Mouse (Mus musculus): ENCODE results near the gene Wdfy2. TPM values are rescaled to one million over a fixed set of nuclear protein-coding genes. Genes with fewer than 3 reads are reported as not detected.
"Not testable (repeated sequence)": the region's sequence is repeated elsewhere in the genome, so short reads cannot be mapped to it uniquely, and the experiment has no call there.

The Wdfy2 gene
- polyA plus RNA-seq, 1 experiment from 2014 or later = 15.6 TPM

DNA sequence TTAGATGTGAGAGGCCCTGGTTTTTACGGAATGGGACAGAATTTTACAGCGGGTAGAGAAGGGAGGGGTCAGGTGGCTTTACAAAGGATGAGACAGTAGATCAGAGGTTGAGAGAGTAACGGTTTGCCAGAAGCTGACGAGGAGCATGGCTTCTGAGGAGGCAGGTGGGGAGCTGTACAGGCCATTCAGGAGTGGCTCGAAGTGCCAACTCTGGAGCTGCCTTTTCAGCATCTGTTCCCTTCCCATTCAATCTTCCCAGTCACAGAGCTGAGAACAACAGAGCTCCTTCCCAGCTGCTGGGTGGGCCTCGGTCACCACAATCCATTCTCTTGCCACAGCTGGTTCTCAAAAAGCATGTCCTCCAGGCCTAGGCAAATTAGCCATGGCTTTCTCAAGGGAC, 8.2 kb upstream of the Wdfy2 start:
- Histone ChIP-seq H3K27me3 (no peaks in the 10 kb centered on the region), H3K9ac (replicated peaks) (no peak overlapping the region), H3K36me3 (no peaks in the 10 kb centered on the region), H3K4me3 (no peak overlapping the region), H3K9me3 (no peaks in the 10 kb centered on the region), H3K27ac (replicated peaks) (no peak overlapping the region), H3K4me1 (no peaks in the 10 kb centered on the region), H3K4me2 (replicated peaks) (no peak overlapping the region)
- ATAC-seq (ENCODE audit: low FRiP score, low read depth) = no peak
- 56% methylated on average over 6 of the region's 6 CpGs for WGBS

DNA sequence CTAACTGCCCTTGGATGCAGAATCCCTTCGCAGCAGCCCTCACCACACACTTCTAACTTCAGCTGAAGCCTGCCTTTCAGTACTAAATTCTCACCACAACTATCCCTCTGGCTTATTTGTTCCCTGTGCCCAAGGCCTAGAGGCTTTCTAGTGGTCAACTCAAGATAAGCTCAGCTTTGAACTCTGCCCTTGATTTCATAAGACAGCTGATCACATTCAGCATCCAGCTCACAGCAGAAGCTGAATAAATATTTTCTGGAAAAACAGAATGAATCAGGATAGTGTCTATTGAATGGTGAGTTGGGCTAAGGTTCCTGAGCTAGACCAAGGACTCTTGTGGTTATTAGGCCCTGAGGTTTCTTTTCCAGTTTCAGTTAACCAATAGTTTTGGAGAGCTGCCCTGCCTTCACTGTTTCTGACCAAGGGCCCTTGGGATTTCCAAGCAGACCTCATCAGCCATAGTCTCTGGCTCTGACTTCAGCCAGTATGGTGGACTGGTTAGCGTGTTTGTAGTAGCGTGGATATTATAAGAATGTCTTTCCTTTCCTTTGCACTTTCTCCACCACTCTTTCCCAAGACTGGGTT, 5.7 kb upstream of the Wdfy2 start:
- Histone ChIP-seq H3K9me3 (no peaks in the 10 kb centered on the region), H3K9ac (replicated peaks) (no peak overlapping the region), H3K4me3 (no peak overlapping the region), H3K27me3 (no peaks in the 10 kb centered on the region), H3K36me3 (no peaks in the 10 kb centered on the region), H3K4me2 (replicated peaks) (no peak overlapping the region), H3K27ac (replicated peaks) (no peak overlapping the region), H3K4me1 (no peaks in the 10 kb centered on the region)
- WGBS = 91% methylated on average over 3 of the region's 3 CpGs
- ATAC-seq (ENCODE audit: low FRiP score, low read depth) = no peak

DNA sequence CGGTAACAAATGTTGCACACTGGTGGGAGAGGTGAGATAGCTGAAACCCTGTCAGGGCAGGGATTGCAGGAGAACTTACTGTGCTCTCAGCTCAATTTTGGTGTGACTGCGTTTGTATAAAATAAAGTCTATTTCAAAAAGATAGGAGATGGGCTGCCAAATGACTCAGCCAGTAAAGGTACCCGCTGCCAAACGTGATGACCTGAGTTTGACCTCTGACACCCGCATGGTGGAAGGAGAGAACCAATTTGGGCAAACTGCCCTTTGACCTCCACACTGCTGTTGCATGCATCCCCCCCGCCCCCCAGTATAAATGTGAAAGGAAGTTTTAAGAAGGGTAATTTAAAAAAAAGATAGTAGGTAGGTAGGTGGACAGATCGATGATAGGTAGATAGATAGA, 4.4 kb upstream of the Wdfy2 start:
- H3K4me2 ChIP-seq (replicated peaks) = no peak overlapping the region
- H3K27ac ChIP-seq (replicated peaks) = no peak overlapping the region
- no peaks in the 10 kb centered on the region for H3K36me3 ChIP-seq
- H3K9ac ChIP-seq (replicated peaks) = no peak overlapping the region
- H3K27me3 ChIP-seq = no peaks in the 10 kb centered on the region
- 87% methylated on average over 7 of the region's 7 CpGs for WGBS
- no peaks in the 10 kb centered on the region for H3K4me1 ChIP-seq
- ATAC-seq (ENCODE audit: low FRiP score, low read depth) = no peak
- no peak overlapping the region for H3K4me3 ChIP-seq
- no peaks in the 10 kb centered on the region for H3K9me3 ChIP-seq

DNA sequence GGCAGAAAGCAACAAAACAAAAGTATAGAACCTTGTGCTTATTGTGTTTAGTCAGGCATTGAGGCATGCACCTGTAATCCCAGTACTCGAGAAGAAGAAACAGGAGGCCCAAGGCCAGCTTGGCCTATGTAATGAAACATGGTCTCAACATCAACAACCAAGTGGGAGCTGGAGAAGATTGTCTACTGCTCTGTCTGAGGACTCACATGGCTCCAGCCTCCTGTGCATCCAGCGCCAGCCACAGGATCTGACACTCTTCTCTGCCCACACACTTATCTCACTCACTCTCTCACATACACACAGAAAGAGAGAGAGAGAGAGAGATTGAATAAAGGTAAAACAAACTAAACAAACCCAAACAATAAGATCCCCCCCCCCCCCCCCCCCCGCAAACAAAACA, 3.9 kb upstream of the Wdfy2 start:
- no peak for ATAC-seq (ENCODE audit: low FRiP score, low read depth)
- no peak overlapping the region for H3K27ac ChIP-seq (replicated peaks)
- 76% methylated on average over 2 of the region's 3 CpGs for WGBS

DNA sequence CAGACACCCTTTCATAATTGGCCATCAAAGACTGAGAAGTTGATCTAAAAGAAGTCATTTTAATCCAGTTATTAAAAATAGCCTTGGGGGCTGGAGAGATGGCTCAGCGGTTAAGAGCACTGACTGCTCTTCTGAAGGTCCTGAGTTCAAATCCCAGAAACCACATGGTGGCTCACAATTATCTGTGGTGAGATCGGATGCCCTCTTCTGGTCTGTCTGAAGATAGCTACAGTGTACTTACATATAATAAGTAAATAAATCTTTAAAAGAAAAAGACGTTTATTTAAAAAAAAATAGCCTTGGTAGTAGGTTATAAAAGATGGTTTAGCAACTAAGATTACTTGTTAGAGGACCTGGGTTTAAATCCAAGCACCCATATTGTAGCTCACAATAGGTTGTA, 1.7 kb upstream of the Wdfy2 start:
- 78% methylated on average over 3 of the region's 3 CpGs for WGBS
- H3K36me3 ChIP-seq = not testable (repeated sequence)

More for the DNA sequence above, 3.9 kb upstream of the Wdfy2 start:
- H3K9me3 ChIP-seq = no peaks in the 10 kb centered on the region
- no peaks in the 10 kb centered on the region for H3K36me3 ChIP-seq
- H3K4me3 ChIP-seq = no peak overlapping the region
- H3K9ac ChIP-seq (replicated peaks) = no peak overlapping the region
- H3K4me2 ChIP-seq (replicated peaks) = no peak overlapping the region
- H3K27me3 ChIP-seq = no peaks in the 10 kb centered on the region
- H3K4me1 ChIP-seq = peaks cover 4% of the 10 kb centered on the region

DNA sequence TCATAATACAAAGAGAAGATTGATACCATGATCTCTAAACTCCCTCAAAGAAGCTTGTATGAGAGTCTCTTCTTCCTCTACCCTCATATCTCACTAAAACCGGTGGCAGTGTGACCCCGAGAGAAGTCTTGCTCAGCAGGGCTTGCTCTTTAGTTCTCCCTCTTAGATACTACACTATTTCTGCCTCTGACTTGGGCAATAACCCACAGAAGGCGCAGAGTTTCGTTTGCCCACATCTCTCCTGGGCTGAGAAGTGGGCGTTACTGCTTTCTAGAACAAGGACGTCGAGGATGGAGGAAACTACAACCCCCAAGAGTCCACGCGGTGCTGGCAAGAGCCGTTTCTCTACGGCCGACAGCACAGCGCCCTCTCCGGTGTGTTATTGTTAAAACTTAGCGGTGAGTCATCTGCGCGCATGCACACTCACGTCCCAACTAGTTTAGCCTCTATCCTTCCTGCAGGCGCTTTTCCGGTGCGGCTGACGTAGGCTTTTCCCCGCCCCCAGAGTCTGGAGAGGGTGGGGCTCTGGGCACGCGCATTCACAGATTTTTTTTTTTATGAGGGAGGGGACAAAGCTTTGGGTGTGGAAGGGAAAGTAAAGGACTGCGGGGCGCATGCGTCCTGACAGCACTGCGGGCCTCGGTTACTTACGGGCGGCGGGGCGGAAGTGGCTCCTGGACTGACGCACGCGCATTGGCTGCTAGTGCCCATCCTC, 395 bp upstream of the Wdfy2 start:
- H3K4me1 ChIP-seq = peaks cover 17% of the 10 kb centered on the region
- H3K4me2 ChIP-seq (replicated peaks) = peak overlapping the region; percentile 61
- no peaks in the 10 kb centered on the region for H3K9me3 ChIP-seq
- H3K27ac ChIP-seq (replicated peaks) = peak overlapping the region; percentile 75
- H3K4me3 ChIP-seq = peak overlapping the region; percentile 86
- peak; percentile 96 for ATAC-seq (ENCODE audit: low FRiP score, low read depth)
- H3K36me3 ChIP-seq = 0 out of 2 replicates have a peak, but pooled peaks cover 10% of the 10 kb centered on the region
- WGBS = under 1% methylated on average over 37 of the region's 37 CpGs
- H3K27me3 ChIP-seq = no peaks in the 10 kb centered on the region
- peak overlapping the region; percentile 79 for H3K9ac ChIP-seq (replicated peaks)

More for the DNA sequence above, 1.7 kb upstream of the Wdfy2 start:
- not testable (repeated sequence) for H3K27ac ChIP-seq (replicated peaks); H3K27me3 ChIP-seq; H3K4me3 ChIP-seq; ATAC-seq (ENCODE audit: low FRiP score, low read depth); H3K9me3 ChIP-seq; H3K4me2 ChIP-seq (replicated peaks); H3K9ac ChIP-seq (replicated peaks)
- peaks cover 17% of the 10 kb centered on the region for H3K4me1 ChIP-seq

DNA sequence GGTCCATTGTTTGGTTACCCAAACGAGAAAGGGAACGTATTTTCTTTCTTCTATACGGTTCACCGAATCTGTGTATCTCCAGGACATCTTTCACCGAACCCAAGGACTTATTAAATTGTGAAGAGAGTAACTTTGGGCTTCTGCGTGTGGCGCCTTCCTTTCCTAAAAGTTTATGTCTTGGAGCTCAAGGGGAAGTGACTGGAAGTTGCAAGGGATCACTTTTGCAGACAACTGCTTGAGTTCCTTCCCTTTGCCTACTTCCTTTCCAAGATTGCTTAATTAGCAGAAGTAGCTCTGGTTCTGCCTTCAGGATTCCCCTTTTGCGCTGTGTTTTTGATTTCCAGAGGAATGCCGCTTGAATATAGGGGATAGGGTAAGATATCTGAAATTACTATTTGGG, 858 bp downstream of the Wdfy2 start:
- H3K4me1 ChIP-seq = peaks cover 21% of the 10 kb centered on the region
- H3K27ac ChIP-seq (replicated peaks) = no peak overlapping the region
- no peaks in the 10 kb centered on the region for H3K27me3 ChIP-seq
- peak overlapping the region; percentile 79 for H3K9ac ChIP-seq (replicated peaks)
- H3K4me2 ChIP-seq (replicated peaks) = peak overlapping the region; percentile 61
- no peaks in the 10 kb centered on the region for H3K9me3 ChIP-seq
- H3K4me3 ChIP-seq = peak overlapping the region; percentile 86
- WGBS = 18% methylated on average over 9 of the region's 9 CpGs
- 0 out of 2 replicates have a peak, but pooled peaks cover 10% of the 10 kb centered on the region for H3K36me3 ChIP-seq
- no peak for ATAC-seq (ENCODE audit: low FRiP score, low read depth)

DNA sequence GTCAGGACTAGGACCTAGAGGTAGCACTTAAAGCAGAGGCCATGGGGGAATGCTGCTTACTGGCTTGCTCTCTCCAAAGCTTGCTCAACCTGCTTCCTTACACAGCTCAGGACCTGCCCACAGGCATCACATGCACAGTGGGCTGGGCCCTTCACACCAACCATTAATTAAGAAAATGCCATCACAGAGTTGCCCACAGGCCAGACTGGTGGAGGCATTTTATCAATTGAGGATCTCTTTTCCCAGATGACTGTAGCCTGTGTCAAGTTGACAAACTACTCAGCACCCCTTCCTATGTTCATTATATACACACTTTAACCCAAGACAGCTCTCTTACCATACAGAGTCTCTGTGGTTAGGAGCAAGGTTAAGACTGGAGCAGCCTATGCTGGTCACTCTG, 4.2 kb downstream of the Wdfy2 start:
- H3K4me1 ChIP-seq = peaks cover 25% of the 10 kb centered on the region
- no peak overlapping the region for H3K4me3 ChIP-seq
- H3K36me3 ChIP-seq = 0 out of 2 replicates have a peak, but pooled peaks cover 10% of the 10 kb centered on the region
- no peak overlapping the region for H3K4me2 ChIP-seq (replicated peaks)
- no peak overlapping the region for H3K9ac ChIP-seq (replicated peaks)
- H3K9me3 ChIP-seq = no peaks in the 10 kb centered on the region
- H3K27ac ChIP-seq (replicated peaks) = no peak overlapping the region
- ATAC-seq (ENCODE audit: low FRiP score, low read depth) = no peak
- no peaks in the 10 kb centered on the region for H3K27me3 ChIP-seq

DNA sequence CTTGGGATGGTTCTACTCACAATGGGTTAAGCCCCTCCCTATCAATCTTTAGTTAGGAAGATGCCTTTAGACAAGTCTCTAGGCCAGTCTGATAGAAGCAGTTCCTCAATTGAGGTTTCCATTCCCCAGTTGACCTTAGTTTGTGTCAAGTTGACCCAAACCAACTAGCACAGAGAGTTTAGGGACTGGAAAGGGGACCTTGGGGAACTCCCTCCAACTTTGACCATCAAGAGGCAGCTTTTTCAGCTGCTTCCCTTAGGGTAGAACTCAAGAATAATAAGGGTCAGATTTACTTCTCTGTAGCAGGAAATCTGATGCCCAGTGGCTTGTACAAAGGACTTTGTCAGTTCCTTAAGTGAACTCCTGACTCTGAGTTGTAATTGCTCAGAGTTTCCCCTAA, 5.0 kb downstream of the Wdfy2 start:
- no peak overlapping the region for H3K4me2 ChIP-seq (replicated peaks)
- no peaks in the 10 kb centered on the region for H3K9me3 ChIP-seq
- 0 out of 2 replicates have a peak, but pooled peaks cover 10% of the 10 kb centered on the region for H3K36me3 ChIP-seq
- H3K27me3 ChIP-seq = no peaks in the 10 kb centered on the region
- no peak for ATAC-seq (ENCODE audit: low FRiP score, low read depth)
- no peak overlapping the region for H3K4me3 ChIP-seq
- H3K9ac ChIP-seq (replicated peaks) = no peak overlapping the region
- no peak overlapping the region for H3K27ac ChIP-seq (replicated peaks)
- peaks cover 25% of the 10 kb centered on the region for H3K4me1 ChIP-seq

DNA sequence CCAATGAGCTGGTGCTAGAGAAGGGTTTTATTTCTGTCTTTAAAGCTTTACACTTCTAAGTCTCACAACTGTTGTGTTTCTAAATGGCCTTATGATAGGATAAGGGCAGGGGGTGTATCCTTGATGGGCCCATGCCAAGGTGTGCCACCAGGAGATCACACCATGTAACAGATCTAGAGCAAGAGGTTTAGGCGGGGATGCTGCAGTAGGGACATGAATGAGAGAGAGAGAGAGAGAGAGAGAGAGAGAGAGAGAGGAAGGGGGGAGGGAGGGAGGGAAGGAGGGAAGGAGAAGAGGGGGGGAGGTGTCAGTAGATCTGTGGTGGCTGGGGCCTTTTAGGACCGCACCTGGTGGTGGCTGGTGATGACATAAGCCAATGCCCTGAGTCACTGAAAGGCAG, 5.5 kb downstream of the Wdfy2 start:
- Histone ChIP-seq H3K4me3 (no peak overlapping the region), H3K4me1 (peaks cover 25% of the 10 kb centered on the region), H3K36me3 (0 out of 2 replicates have a peak, but pooled peaks cover 10% of the 10 kb centered on the region), H3K27me3 (no peaks in the 10 kb centered on the region), H3K27ac (replicated peaks) (no peak overlapping the region), H3K9ac (replicated peaks) (no peak overlapping the region), H3K4me2 (replicated peaks) (no peak overlapping the region), H3K9me3 (no peaks in the 10 kb centered on the region)
- ATAC-seq (ENCODE audit: low FRiP score, low read depth) = no peak
- 85% methylated on average over 2 of the region's 2 CpGs for WGBS

DNA sequence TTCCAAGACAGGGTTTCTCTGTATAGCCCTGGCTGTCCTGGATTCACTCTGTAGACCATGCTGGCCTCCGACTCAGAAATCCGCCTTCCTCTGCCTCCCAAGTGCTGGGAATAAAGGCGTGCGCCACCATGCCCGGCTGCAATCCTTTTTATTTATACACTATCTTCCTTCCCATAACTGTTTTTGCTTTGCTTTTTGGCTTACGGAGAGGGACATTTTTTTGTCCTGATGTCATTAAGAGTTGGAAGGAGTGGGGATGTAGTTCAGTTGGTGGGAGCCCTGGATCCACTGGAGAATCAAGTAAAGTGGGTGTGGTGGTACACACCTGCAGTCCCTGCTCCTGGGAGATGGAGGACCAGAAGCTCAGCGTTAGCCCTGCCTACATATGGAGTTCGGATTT, 6.7 kb downstream of the Wdfy2 start:
- 82% methylated on average over 8 of the region's 8 CpGs for WGBS

DNA sequence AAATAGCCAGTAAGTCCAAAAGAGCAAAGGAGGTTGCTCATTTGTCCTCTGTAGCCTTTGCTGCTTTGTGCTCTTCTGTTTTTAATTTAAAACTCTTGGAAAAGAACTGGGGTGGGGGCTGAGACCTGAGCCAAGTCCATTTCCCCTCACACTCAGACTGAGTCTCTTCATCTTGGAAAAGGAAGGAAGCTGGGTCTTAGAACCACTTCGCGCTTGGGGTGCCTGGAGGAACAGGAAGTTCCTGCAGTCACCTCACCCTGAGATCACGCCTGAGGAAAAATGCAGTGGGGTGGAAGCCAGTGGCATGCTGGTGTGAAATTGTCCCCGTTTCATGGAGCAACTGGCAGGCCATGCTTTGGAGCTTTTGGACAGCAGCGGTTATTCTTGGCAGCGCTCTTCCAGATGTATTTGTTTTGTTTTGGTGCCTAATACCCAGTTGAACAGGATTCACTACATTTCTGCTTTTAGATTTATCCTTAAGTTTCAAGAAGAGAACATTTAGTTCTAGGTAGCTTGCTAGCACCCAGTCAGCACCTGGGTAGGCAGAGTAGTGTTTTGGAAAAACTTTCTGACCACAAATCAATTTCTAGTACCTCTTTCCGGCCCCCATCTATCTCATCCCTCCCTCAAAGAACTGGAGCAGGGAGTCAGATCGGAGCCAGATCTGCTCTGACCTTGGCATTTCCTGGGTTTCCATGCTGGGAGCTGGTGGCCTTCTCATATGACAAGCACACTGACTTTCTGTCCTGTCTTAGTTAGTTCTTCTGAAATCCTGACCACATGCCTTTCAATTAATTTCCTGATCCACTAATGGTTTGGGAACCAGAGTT, 7.7 kb downstream of the Wdfy2 start:
- no peak overlapping the region for H3K9ac ChIP-seq (replicated peaks)
- peaks cover 10% of the 10 kb centered on the region; the same call in 1 of the 2 replicates for H3K36me3 ChIP-seq
- peaks cover 3% of the 10 kb centered on the region; the same call in 1 of the 2 replicates for H3K9me3 ChIP-seq
- no peak overlapping the region for H3K27ac ChIP-seq (replicated peaks)
- H3K4me2 ChIP-seq (replicated peaks) = no peak overlapping the region
- no peaks in the 10 kb centered on the region for H3K27me3 ChIP-seq
- no peak for ATAC-seq (ENCODE audit: low FRiP score, low read depth)
- no peak overlapping the region for H3K4me3 ChIP-seq
- 87% methylated on average over 8 of the region's 8 CpGs for WGBS
- peaks cover 8% of the 10 kb centered on the region; the same call in 1 of the 2 replicates for H3K4me1 ChIP-seq

More for the DNA sequence above, 6.7 kb downstream of the Wdfy2 start:
- H3K27ac ChIP-seq (replicated peaks) = no peak overlapping the region
- no peak overlapping the region for H3K9ac ChIP-seq (replicated peaks)
- peaks cover 3% of the 10 kb centered on the region; the same call in 1 of the 2 replicates for H3K9me3 ChIP-seq
- no peak overlapping the region for H3K4me3 ChIP-seq
- peaks cover 10% of the 10 kb centered on the region; the same call in 1 of the 2 replicates for H3K36me3 ChIP-seq
- H3K4me1 ChIP-seq = peaks cover 16% of the 10 kb centered on the region
- no peak for ATAC-seq (ENCODE audit: low FRiP score, low read depth)
- no peak overlapping the region for H3K4me2 ChIP-seq (replicated peaks)
- no peaks in the 10 kb centered on the region for H3K27me3 ChIP-seq

Measured in midbrain, embryonic 12.5 days (tissue).